Mouse (Mus musculus) left cerebral cortex, adult 8-10 months (tissue): ENCODE data around the gene Paxx. TPM values are rescaled to one million over a fixed set of nuclear protein-coding genes. Genes with fewer than 3 reads are reported as not detected.

Experiments
- DNase-seq, 2 experiments: peaks; one replicate each; pipeline ENCODE4 v3.0.0; 2022; ENCODE audit warnings: low spot score in 2 of 2
- total RNA-seq, 4 experiments: library from RNA; stranded (reverse); gene quantifications; 2 replicates each; pipeline ENCODE4 v1.2.4; 2022

The Paxx gene
- total RNA-seq, 4 experiments from 2014 or later = 67.2 to 88.0 (median 78.1) TPM

GRCm38 (mm10) chr2:25450853-25451647 lies 9.8 kb downstream of the Paxx start:
- DNase-seq = no peak

DNA sequence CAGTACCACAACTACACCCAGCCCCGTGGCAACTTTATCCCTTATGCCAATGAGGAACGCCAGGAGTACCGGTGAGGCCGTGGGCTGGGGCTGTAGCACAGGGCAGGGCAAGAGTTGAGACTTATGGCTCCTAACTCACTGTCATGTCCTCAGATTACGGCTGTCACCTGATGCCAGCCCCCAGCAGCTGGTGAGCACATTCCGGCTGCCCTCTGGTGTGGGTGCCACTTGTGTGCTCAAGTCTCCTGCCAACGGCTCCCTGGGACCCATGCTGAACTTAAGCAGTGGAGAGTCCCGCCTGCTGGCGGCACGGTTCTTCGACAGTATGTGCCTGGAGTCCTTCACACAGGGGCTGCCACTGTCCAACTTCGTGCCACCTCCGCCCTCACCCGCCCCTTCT lies 18.2 kb downstream of the Paxx start:
- no peak for DNase-seq

DNA sequence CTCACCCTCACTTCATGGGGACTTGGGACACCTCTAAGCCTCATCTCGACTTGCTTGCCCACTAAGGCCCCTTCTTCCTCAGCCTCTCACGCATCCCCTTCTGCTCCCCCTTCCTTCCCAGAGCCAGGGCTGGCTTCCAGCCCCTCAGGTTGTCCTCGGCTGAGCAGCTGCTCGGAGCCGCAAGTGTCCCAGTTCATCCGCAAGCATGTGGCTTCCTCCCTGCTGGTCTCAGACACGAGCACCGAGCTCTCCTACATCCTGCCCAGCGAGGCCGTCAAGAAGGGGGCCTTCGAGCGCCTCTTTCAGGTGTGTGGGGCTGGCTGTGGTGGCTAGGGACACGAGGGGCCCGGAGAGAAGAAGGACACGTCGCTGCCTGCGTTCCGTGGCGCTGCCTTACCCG lies 19.8 kb downstream of the Paxx start:
- no peak for DNase-seq

DNA sequence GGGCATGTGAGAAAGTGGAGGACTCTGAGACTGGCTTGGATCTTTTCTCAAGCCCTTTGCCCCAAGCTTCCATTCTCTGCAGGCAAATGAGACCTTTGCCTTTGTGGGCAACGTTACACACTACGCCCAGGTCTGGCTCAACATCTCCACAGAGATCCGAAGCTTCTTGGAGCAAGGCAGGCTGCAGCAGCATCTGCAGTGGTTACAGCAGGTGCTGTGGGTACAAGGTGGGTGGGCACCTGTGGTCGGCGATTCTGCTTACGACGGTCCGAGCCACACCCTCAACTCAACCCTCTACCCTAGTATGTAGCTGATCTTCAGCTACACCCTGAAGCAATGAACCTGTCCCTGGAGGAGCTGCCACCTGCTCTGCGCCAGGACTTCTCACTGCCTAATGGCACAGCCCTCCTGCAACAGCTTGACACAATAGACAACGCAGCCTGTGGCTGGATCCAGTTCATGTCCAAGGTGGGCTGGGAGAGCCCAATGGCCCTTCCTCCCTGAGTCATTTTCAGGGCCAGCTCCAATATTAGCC lies 24.5 kb downstream of the Paxx start:
- DNase-seq = no peak

GRCm38 (mm10) chr2:25434292-25434691 lies 26.6 kb downstream of the Paxx start:
- no peak for DNase-seq

GRCm38 (mm10) chr2:25433101-25433500 lies 27.8 kb downstream of the Paxx start:
- no peak for DNase-seq

DNA sequence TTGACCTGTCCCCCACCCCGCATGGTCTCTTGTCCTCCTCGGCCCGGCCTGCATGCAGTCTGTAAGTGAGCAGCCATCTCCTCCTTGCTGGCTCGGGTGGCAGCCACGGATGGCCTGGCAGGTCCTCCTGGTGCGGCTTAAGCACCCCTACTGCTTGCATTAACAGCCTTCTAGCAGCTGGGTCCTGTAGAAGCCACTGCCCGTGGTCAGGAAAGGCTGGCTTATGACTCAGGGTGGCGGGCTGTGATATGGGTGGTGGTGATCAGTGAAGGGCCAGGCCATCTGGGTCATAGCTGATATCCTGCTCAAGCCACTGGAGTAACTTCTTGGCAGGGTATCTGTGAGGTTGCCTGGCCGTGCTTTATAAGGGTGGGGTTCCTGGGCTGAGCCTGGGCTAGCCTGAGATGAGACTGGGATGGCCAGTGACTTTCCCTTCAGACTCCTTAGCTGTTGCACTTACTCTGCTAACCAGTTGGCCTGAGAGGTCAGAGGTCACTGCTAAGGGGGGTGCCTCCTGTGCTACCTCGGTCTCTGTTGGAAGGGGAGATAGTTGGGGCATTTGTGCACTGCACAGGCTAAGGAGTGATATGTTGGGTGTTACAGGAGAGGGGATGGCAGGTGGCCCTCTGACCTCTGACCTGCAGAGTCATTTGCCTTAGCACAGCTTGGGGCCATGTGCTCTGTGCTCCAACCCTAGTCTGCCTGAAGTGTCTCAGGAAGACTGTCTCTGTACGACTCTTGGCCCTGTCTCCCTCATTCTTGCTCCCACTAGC lies 28.4 kb downstream of the Paxx start:
- DNase-seq = no peak

DNA sequence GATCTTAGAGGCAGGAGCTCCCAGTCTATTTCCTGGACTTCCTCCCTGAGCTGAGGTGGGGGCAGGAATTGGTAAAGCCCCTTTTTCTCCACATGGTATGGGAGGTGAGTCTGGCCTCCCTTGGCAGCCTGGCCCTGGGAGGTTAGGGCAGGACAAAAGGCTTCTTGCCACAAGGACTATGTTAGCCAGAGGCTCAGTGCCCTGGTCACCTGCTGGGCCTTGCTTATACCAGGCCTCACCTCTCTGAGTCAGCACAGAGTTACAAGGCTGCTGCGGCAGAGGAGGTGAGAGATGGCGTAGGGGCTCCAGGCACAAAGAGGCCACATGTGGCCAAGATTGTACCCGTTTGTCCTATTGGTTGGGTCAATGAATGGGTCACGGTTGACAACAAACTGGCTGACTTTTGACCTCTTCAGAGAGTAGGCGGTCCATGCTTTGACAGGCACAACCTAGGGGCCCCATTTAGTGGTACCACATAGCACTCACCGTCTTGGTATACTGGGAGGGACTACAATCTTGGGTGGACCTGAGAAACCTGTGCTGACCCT lies 29.5 kb downstream of the Paxx start:
- DNase-seq = no peak

- DNase-seq = peak in 1 of 2 experiments; percentile 68
Measured at GRCm38 (mm10) chr2:25430395-25431233, 30.3 kb downstream of the Paxx start.

DNA sequence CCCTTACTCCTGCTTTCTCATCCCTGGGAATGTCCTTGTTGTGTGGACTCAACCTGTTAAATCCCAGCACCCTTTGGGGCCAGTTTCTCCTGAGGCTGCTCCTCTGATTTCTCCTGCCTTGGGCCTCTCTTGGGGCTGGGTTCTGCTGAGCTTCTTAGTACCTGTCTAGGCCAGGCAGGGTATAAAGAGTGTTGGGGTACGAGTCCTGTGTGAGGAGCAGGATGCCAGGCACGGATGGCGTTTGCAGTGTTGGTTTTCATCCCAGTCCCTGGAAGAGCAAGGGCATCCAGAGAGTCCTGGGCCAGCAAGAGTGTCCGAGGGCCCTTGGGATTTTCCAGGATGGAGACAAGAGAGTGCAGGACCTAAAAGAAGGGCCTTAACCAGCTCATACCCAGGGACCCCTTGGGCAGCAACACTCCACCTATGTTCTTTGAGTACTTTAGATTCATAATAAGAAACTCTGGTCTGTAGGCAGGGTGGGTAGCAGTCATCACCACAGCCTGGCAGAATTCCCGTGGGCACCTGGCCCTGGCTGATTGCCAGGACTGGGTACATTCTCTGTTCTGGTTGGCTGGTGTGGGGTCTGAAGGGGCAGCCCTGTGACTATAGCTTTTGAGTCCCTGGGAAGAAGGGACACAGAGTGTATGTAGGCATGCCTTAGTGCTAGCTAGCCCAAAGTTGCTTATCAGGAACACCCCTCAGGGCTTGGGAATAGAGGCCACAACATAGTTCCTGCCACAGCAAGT lies 31.3 kb downstream of the Paxx start:
- DNase-seq = no peak

DNA sequence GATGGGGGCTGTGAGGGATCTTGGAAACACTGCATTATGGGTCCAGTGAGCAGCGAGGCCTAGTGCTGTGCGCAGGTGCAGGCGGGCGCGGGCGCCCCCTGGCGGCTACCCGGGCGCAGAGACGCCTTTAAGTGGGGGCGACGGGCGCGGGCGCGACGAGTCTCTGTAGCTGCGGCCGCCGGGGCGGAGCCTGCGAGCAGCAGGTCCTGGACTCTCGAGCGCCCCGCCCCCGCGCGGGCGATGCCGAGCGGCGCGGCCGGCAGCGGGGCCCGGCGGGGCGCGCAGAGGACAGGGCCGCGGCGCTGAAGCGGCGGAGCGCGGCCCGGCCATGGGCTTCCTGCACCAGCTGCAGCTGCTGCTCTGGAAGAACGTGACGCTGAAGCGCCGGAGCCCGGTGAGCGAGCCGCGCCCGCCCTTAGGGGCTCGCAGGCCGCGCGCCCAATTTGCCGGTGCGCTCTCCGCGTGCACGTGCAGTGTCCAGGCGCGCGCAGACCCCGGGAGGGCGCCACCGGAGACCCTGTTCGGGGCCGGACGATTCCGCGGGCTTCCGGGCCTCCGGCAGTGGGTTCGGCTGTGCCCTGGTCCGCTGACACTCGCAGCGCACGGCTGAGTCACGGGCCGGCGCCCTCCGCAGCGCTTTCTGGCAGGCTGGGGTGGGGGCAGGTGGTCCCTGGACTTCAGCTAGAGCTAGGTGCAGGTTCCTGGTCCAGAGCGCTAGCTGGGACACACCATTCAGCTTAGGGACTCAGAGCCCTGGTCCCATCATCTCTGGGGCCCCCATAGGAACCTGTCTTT lies 32.3 kb downstream of the Paxx start, which contains the start of gene Abca2:
TSS of gene Abca2 (plus strand) at position 262 of the 795 bp plus-strand sequence.
- peak; percentile 88 to 97 for DNase-seq

DNA sequence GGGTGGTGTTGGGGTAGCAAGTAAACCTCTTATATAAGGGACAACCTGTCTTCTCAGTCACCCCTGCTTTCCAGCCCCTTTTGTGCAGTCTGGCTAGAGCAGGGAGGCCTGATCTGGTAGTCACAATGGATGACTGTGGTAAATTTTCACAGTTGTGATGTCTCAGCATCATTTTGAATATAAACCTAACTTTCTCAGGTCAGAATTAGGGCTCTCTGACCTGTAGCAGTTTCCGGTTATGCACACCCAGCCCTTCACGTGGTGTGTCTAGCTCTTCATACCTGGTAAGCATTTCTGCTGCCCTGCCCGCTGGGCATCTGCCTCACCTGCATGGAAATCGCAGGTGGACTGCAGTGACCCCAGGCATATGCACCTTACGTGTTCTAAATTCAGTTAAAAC lies 33.6 kb downstream of the Paxx start:
- DNase-seq = no peak

- no peak for DNase-seq
Measured at GRCm38 (mm10) chr2:25426721-25427191, 34.1 kb downstream of the Paxx start.

- no peak for DNase-seq
Measured at GRCm38 (mm10) chr2:25425481-25425880, 35.4 kb downstream of the Paxx start.

GRCm38 (mm10) chr2:25423626-25424025 lies 37.3 kb downstream of the Paxx start:
- no peak for DNase-seq

GRCm38 (mm10) chr2:25422587-25423410 lies 38.1 kb downstream of the Paxx start, which contains the start of gene Fut7:
Gene Fut7 (plus strand): TSS chr2:25423267.
- DNase-seq = no peak

DNA sequence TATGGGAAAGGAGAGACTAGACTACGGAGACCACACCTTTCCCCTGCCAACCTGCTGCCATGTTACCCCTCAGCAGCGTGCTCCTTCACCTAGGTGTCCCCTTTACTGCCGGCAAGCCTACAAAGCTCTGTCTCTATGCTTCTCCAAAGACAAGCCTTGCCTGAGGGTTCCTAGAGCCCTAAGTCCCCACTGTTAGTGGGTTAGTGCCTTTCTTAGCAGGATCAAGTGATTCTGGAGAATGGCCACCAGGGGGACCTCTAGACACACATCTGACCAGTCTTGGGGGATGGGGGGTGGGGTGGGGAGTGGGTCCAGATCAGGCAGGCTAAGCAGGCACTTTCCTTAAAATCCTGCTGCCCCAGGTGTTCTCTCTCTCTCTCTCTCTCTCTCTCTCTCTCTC lies 39.0 kb downstream of the Paxx start:
- DNase-seq = no peak

DNA sequence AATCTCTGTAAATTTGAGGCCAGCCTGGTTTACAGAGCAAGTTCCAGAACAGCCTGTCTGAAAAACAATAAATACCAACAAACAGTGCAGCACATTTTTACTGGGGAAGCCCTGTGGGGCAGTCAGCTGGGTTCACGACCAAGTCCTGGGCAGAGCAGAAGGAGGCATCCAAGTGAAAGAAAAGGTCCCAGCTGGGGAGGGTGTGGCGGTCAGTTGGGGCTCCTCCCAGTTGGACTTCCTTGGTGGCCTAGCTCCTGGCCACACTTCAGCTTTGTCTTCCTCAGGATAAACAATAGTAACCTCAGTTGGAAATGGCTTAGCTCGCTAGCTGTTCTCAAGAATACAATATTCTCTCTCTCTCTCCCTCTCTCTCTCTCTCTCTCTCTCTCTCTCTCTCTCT lies 43.5 kb downstream of the Paxx start:
- no peak for DNase-seq
